Mouse (Mus musculus) ES-E14 (cell line): ENCODE measurements around the gene Gsc. TPM values are rescaled to one million over a fixed set of nuclear protein-coding genes. Genes with fewer than 3 reads are reported as not detected.

ENCODE experiments used
- DNase-seq: peaks from one replicate; pipeline ENCODE4 v3.0.0-alpha.2; 2013; ENCODE audit warnings: low read depth, low spot score
- H3K27ac ChIP-seq: 2 replicates; pipeline ENCODE4 v1.5.1; 2012; ENCODE audit warnings: low read depth, mild to moderate bottlenecking, low read length, moderate library complexity, mixed read lengths; ENCODE audit not compliant: poor library complexity, insufficient read depth, severe bottlenecking
- H3K36me3 ChIP-seq: 2 replicates; pipeline ENCODE4 v1.6.1; 2012; ENCODE audit warnings: mild to moderate bottlenecking, low read length, moderate library complexity, mixed read lengths; ENCODE audit not compliant: control insufficient read depth, poor library complexity, insufficient read depth, severe bottlenecking
- H3K4me1 ChIP-seq, 2 experiments: fragments of 150-350 bp in 1 of 2; sonication (generic) in 1 of 2; 2 replicates each; pipeline ENCODE4 v1.6.1; 2012; ENCODE audit warnings: low read length in 2 of 2, mild to moderate bottlenecking in 1 of 2, mixed read lengths in 1 of 2; ENCODE audit not compliant: control insufficient read depth in 2 of 2, insufficient read depth in 2 of 2, poor library complexity in 1 of 2
- H3K4me3 ChIP-seq, 2 experiments: fragments of 150-350 bp in 1 of 2; sonication (generic) in 1 of 2; 2 replicates each; pipeline ENCODE4 v1.5.1; 2012; ENCODE audit warnings: low read length in 2 of 2, low read depth in 1 of 2, mild to moderate bottlenecking in 1 of 2, mixed read lengths in 1 of 2; ENCODE audit not compliant: insufficient read depth in 1 of 2, poor library complexity in 1 of 2, severe bottlenecking in 1 of 2
- H3K9ac ChIP-seq: 2 replicates; pipeline ENCODE4 v1.6.1; 2012; ENCODE audit warnings: low read depth, mild to moderate bottlenecking, low read length, mixed read lengths; ENCODE audit not compliant: poor library complexity, insufficient read depth, severe bottlenecking
- H3K9me3 ChIP-seq: fragments of 150-350 bp; sonication (generic); 2 replicates; pipeline ENCODE4 v1.6.1; 2012; ENCODE audit warnings: low read depth, mild to moderate bottlenecking, low read length; ENCODE audit not compliant: control insufficient read depth, insufficient read depth
- CHD2 ChIP-seq: IDR thresholded peaks from 2 replicates; pipeline ENCODE4 v1.6.1; 2014; ENCODE audit warnings: mild to moderate bottlenecking, low read depth, low read length, inconsistent platforms
- HCFC1 ChIP-seq: IDR thresholded peaks from 2 replicates; pipeline ENCODE4 v1.6.1; 2012; ENCODE audit warnings: low read length, inconsistent platforms, borderline replicate concordance; ENCODE audit not compliant: insufficient read depth
- MAFK ChIP-seq: IDR thresholded peaks from 2 replicates; pipeline ENCODE4 v1.6.1; 2014; ENCODE audit warnings: mild to moderate bottlenecking, low read depth, low read length, inconsistent platforms; ENCODE audit not compliant: insufficient read depth
- ZC3H11A ChIP-seq: IDR thresholded peaks from 2 replicates; pipeline ENCODE4 v1.6.1; 2012; ENCODE audit warnings: low read depth, mild to moderate bottlenecking, inconsistent platforms, low read length, borderline replicate concordance
- ZNF384 ChIP-seq: IDR thresholded peaks from 2 replicates; pipeline ENCODE4 v1.6.1; 2012; ENCODE audit warnings: low read depth, low read length, inconsistent platforms
- in situ Hi-C, 2 experiments: fragments of 600-800 bp; cut with MboI; formaldehyde crosslinking; loops; one replicate each; pipeline ENCODE4 v1.15.1; 2025; ENCODE audit warnings: low sequenced_read_pairs in 2 of 2, inconsistent platforms in 1 of 2; ENCODE audit not compliant: unreplicated experiment in 2 of 2
- total RNA-seq: library from RNA; depleted of rRNA; stranded (reverse); fragments of 300-350 nt; gene quantifications from 2 replicates; pipeline ENCODE4 v1.2.3, GENCODE M21; 2012

The Gsc gene
- total RNA-seq, 1 experiment = 0.54 TPM

- Histone ChIP-seq H3K9me3 (no peaks in the 10 kb centered on the region), H3K36me3 (no peaks in the 10 kb centered on the region), H3K4me3 (peak overlapping the region in 1 of 2 experiments; percentile 65; a peak in 2 of 4 replicates), H3K4me1 (peaks cover 3 to 9% of the 10 kb centered on the region in 2 experiments; a peak in 3 of 4 replicates), H3K9ac (no peak overlapping the region), H3K27ac (no peak overlapping the region)
- no peak for DNase-seq
- TF ChIP-seq ZC3H11A (no peak), CHD2 (no peak), ZNF384 (no peak)
- in situ Hi-C loops = no loop called here
Observed at GRCm38 (mm10) chr12:104473492-104473891, 362 bp upstream of the Gsc start.

- no peak for TF ChIP-seq CHD2
- no peak for TF ChIP-seq MAFK
- Histone ChIP-seq H3K4me3 (peak overlapping the region; percentile 21 to 26; a peak in 3 of 4 replicates), H3K9me3 (no peaks in the 10 kb centered on the region), H3K36me3 (no peaks in the 10 kb centered on the region), H3K9ac (no peak overlapping the region), H3K4me1 (peaks cover 3 to 9% of the 10 kb centered on the region in 2 experiments; a peak in 2 of 4 replicates), H3K27ac (no peak overlapping the region)
- DNase-seq = no peak
- in situ Hi-C loops = no loop called here
Observed at GRCm38 (mm10) chr12:104472218-104472525, 958 bp downstream of the Gsc start.

- Histone ChIP-seq H3K4me3 (peak overlapping the region; percentile 21 to 39; a peak in 2 of 4 replicates), H3K36me3 (no peaks in the 10 kb centered on the region), H3K27ac (no peak overlapping the region), H3K4me1 (peaks cover 3 to 9% of the 10 kb centered on the region in 2 experiments; a peak in 2 of 4 replicates), H3K9me3 (no peaks in the 10 kb centered on the region), H3K9ac (no peak overlapping the region)
- no peak for TF ChIP-seq ZNF384
- no peak for TF ChIP-seq MAFK
- no peak for TF ChIP-seq HCFC1
- no peak for TF ChIP-seq ZC3H11A
- no peak for TF ChIP-seq CHD2
- in situ Hi-C loops = no loop called here
- DNase-seq = no peak
Observed at GRCm38 (mm10) chr12:104471351-104472217, 1.5 kb downstream of the Gsc start.

- no peak for DNase-seq
- peaks cover 0 to 5% of the 10 kb centered on the region in 2 experiments; a peak in 1 of 4 replicates for H3K4me1 ChIP-seq
- no peak overlapping the region for H3K9ac ChIP-seq
Observed at GRCm38 (mm10) chr12:104470646-104471045, 2.5 kb downstream of the Gsc start.

More at GRCm38 (mm10) chr12:104470646-104471045, 2.5 kb downstream of the Gsc start:
- no peak for TF ChIP-seq MAFK
- TF ChIP-seq ZC3H11A = no peak
- no peak for TF ChIP-seq ZNF384
- no peak for TF ChIP-seq CHD2
- TF ChIP-seq HCFC1 = no peak
- H3K36me3 ChIP-seq = no peaks in the 10 kb centered on the region
- no peaks in the 10 kb centered on the region for H3K9me3 ChIP-seq
- no peak overlapping the region for H3K4me3 ChIP-seq
- in situ Hi-C loops = no loop called here
- H3K27ac ChIP-seq = no peak overlapping the region
